Mouse (Mus musculus) kidney, adult 10 weeks (tissue): ENCODE results near the gene Gpx8. TPM values are rescaled to one million over a fixed set of nuclear protein-coding genes. Genes with fewer than 3 reads are reported as not detected.

Experiments
- polyA plus RNA-seq: library from polyadenylated mRNA; stranded (reverse); fragments of 350-450 nt; fragmentation: Illumina TruSeq; extraction: RNeasy Lipid Tissue Mini Kit (QIAGEN cat#74804); gene quantifications from one replicate; pipeline ENCODE4 v1.2.3, GENCODE M21; 2014; ENCODE audit warnings: low read depth, low replicate concordance

Gene Gpx8
- polyA plus RNA-seq = 84.7 TPM

GRCm38 (mm10) chr13:113046211-113046883, at the start of gene Gpx8:
Gene Gpx8 (minus strand): TSS chr13:113046410.

GRCm38 (mm10) chr13:113034950-113035421, 11.2 kb downstream of the Gpx8 start, which contains the start of gene Cdc20b:
Gene Cdc20b (plus strand): TSS chr13:113035111.

GRCm38 (mm10) chr13:112993531-112994152, 52.6 kb downstream of the Gpx8 start, which contains the start of gene Mcidas:
Gene Mcidas (plus strand): TSS chr13:112993845.

Other genes starting within 250 kb of the Gpx8 start
- gene Plpp1, start 245.6 kb downstream of the Gpx8 start, polyA plus RNA-seq = 159 TPM
- 92.1 TPM for gene Mtrex, start 119.0 kb downstream of the Gpx8 start, polyA plus RNA-seq
- 31.1 TPM for gene Dhx29, start 119.0 kb downstream of the Gpx8 start, polyA plus RNA-seq
- not detected for gene Ccno, start 58.6 kb downstream of the Gpx8 start, polyA plus RNA-seq
- not detected for gene Mcidas, start 52.6 kb downstream of the Gpx8 start, polyA plus RNA-seq
- not detected for gene Cdc20b, start 11.3 kb downstream of the Gpx8 start, polyA plus RNA-seq
- gene Gzma, start 54.6 kb upstream of the Gpx8 start, polyA plus RNA-seq = not detected
- 60.4 TPM for gene Esm1, start 163.2 kb upstream of the Gpx8 start, polyA plus RNA-seq
- gene Gzmk, start 179.5 kb upstream of the Gpx8 start, polyA plus RNA-seq = not detected
- gene BC067074, start 246.7 kb upstream of the Gpx8 start, polyA plus RNA-seq = 6.8 TPM